Mouse (Mus musculus) spleen, postnatal 10 days (tissue): ENCODE results near the gene Iqsec3.

Experiments used
- DNase-seq, 2 experiments: peaks; one replicate each; pipeline ENCODE4 v3.0.0; 2021 to 2022; ENCODE audit warnings: low spot score in 2 of 2

Iqsec3 gene

GRCm38 (mm10) chr6:121454549-121455494, 18.7 kb downstream of the Iqsec3 start:
- DNase-seq, result no peak

GRCm38 (mm10) chr6:121453776-121454175, 19.7 kb downstream of the Iqsec3 start:
- DNase-seq, result no peak

DNA sequence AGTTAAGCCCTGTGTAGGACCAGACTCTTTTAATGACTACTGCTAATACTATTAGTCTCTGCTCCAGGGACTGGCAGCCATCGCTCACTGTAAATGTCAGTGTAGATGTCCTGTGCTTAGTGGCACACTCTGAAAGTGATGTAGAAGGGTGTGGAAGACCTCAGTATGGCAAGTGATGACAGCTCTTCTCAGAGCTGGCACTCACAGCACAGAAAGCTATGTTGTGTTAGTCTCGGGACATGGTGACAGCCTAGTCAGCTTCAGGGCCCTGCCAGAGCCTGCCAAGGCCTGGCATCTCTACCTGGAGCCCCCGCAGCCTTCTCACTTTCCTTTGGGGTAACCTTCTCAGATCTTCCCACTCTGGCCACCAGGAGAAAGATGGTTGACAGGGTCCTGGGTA, 21.8 kb downstream of the Iqsec3 start:
- DNase-seq, result no peak

GRCm38 (mm10) chr6:121440696-121441220, 32.7 kb downstream of the Iqsec3 start:
- no peak for DNase-seq

DNA sequence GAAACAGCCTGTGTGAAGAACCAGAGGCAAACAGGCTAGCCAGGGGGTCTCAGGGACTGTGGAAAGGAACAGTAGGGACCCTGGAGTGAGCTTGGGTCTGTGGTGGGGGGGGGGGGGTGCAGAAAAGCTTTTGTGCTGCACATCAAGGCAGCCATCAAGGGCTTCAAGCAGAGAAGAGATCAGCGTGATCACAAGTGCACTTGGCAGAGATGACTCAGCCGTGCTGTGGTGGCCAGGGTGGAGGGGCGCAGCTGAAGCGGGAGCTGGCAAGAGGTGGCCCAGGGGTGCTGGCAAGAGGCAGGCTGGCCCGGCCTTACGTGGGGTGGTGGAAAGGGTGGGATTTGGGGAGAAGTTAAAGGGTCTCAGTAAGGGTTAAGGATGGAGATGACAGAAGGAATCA, 48.6 kb downstream of the Iqsec3 start:
- no peak for DNase-seq

- no peak for DNase-seq
Measured at GRCm38 (mm10) chr6:121424403-121424802, 49.1 kb downstream of the Iqsec3 start.

DNA sequence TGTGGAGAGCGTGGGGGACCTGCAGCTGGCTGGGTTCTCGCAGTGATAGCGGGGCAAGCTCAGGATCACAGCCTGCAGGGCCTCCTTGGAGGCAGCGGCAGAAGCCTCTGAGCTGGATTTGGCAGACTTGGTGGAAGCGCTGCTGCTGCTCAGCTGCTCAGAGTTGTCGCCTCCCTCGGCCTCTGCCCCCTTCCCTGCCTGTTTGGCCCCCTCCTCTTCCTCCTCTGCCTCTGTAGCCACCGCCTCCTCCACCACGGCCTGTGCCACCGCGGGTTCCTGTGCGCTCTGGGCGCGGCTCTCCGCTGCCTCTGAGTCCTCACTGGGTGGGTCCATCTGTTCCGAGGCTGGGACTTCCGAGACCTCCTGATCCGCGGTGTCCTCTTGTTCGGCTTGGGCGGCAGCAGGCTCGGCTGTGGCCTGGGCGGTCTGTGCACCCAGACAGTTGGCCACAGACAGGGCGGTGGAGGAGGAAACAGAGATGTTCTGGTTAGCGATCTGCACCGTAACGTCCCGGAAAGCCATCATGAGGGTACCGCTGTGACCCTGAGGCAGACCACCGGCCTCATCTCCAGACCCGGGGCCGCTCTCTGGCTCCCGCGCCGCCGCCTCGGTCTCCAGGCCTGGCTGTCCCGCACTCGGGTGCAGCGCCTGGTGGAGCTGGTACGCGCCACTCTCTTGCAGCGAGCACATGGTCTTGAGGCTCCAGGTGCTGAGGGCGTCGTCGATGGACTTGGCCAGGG, 60.8 kb downstream of the Iqsec3 start:
- no peak for DNase-seq

- DNase-seq, result no peak
Measured at GRCm38 (mm10) chr6:121407571-121408011, 65.9 kb downstream of the Iqsec3 start.

DNA sequence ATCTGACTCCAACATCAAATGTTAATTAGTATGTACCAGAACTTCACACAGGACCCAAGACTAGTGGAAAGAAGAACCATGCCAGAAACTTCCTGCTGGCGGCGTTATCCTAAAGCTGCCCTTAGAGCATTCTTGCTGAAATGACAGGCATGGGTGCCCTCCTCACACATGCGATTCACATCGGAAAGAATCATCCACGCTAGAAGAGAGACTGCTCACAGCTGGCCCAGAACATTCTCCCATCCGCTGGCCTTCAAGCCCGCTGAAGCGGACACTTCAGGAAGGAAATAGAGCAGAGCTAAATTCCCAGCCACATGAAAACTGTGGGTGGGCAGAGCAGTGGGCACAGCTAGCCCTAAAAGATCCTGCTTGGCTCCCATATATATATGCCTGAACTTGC, 68.2 kb downstream of the Iqsec3 start:
- DNase-seq, result no peak

DNA sequence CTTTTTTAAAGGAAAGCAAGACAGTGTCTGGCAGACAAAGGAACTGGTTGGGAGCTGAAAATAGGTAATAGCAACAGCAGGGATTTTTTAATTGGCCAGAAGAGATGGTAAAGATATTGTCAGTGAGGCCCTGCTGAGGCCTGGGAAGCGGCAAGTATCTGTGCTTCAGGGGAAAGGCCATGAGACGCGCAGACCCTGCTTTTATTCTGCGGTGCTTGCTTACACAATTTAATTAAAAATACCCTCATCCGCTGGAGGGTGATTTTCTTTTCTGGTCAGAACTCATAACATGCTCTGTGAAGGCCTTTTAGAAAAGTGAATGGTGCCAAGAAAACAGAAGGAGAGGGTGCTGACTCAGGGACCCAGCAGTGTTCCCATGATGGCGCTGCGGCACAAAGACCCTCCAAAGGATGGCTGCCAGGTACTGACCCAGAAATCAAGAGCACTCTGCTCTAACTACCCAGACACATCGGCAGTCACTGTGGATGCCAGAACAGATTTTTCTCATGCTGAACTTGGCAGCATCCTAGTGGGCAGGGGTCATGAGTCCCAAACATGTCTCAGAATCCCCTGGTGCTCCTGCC, 70.7 kb downstream of the Iqsec3 start:
- no peak for DNase-seq

- no peak for DNase-seq
Measured at GRCm38 (mm10) chr6:121401826-121402660, 71.4 kb downstream of the Iqsec3 start.

- DNase-seq, result no peak
Measured at GRCm38 (mm10) chr6:121401140-121401539, 72.3 kb downstream of the Iqsec3 start.

DNA sequence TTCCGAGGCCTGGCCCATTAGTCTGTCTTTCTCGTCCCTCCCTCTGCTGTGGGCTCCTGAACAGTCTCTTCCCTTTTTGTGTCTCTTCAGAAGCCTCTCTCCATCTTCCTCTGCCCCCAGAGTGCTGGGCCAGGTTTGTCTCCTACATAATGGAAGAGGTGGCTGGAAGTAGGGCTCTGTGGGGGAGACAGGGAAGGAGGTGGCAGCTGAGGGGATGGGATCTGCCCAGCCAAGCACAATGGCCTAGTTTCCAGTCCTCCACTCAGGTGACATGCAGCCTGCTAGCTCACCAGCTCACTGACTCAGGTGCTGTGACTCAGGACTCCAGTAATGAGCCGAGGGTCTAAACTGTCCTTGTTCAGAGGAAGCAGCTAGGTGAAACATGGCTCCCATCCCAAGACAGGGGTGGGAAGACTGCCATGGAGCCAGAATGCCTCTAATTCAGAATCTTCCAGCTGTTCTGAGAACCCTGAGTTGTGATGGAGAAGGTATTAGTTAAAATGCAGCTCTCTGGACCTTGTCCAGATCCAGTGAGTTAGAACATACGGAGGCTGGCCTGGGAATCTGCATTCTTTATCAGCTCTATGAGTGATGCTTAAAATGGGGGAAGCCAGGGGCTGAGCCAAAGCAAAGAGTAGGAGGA, 80.7 kb downstream of the Iqsec3 start:
- no peak for DNase-seq

- DNase-seq, result no peak
Measured at GRCm38 (mm10) chr6:121385397-121385796, 88.1 kb downstream of the Iqsec3 start.

DNA sequence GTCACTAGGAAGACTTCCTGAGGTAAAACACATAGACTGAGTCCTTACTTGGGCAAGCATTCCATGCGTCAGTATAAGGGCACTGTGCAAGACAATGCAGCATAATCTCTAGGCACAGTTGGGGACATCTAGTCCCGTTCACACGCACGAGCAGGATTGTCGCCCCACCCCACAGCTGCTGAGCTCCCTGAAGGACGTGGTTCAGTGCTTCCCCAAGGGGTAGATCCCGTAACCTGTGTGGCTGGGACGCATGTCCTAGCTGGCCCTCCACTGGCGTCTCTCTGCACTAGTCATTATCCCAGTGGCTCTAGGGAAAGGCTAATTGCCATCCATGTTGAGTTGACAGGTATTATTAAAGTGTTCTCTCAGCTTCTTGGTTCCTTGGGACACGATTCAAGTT, 91.4 kb downstream of the Iqsec3 start:
- DNase-seq, result no peak

DNA sequence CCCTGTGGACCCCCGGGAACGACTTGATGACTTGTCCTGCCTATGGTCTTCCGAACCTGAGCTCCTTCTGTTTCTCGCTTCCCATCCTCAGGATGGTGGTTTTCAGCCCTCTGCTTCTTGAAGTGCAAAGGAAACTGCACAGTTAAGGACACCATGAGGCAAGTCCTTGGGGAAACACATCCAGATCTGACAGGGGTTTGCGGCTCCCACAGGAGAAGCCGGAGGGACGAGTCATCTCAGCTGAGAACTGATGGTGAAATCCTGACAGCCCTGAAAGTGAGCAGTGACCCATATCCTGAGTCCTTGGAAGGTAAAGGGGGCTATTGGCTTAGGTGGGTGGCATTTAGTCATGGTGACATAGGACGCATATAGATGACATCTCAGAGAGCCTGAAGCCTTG, 92.9 kb downstream of the Iqsec3 start:
- no peak for DNase-seq

- DNase-seq, result no peak
Measured at GRCm38 (mm10) chr6:121378256-121378655, 95.2 kb downstream of the Iqsec3 start.

DNA sequence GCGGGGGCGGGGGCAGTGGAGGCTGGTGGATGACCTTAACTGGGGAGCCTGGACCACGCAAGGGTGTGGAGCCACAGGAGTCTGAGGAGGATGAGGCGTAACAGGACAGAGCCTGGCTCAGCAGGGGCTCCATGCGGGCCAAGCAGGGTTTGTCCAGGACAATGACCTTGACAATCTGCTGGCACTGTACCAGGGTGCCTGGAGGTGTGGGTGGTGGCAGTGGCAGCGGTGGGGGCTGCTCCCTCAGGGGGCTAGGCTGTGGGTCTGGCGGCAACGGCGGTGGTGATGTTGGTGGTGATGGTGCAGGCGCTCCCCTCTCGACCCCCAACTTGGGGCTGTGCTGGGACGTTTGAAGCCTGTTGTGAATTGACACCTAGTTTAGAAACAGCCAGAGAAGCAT, 97.3 kb downstream of the Iqsec3 start:
- DNase-seq, result no peak

DNA sequence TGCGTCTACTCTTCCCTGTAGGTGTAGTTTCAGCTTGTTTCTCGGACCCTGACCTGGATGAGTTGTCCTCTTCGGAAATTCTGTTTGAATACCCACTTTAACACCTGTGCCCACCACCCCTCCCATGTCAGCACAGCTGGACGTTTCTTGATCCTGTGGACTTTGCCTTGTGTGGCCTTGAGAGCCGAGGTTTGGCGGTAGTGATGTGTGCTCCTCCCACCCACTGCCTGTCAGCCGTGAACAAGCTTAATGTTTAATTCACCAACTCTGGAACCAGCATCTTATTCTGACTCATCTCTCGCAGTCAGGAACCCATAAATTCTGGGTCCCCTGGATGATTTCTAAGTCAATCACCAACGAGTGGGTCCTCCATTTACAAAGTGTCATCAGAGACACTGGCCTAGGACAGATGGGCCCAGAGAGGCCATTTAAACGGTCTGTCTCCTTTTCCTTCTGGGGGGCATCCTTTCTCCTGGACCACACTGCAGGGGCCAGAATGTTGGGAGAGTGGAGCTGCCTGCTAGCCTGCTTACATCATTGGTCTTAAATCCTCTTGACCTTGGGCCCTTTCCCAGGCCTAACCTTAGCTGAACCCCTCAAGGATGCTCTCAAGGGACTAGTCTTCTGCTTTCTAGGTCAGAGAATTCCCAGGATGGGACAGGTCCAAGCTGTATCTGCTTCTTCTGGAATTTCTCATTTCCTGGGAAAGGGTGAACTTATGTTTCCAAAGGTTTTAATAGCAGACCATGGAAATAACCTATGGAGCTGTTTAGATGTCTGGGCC, 102.1 kb downstream of the Iqsec3 start:
- no peak for DNase-seq

DNA sequence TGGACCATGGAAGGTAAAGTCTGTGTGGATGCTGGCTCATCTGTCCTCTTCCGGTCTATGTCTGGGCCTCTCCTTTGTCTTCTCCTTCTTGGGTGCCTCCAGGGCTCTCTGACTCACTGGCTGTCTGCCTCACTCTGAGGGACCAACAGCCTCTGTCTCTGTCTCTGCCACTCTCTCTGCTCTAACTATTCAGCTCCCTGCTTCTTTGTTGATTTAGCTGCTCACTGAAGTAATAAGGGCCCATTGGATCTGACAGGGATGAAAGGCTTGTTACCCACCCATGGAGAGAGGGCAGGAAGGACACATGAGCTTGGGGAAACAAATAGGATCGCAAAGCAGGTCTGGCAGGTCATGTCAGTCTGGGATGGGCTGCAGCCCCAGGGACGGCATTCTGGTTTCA, 106.4 kb downstream of the Iqsec3 start:
- no peak for DNase-seq
